Mouse (Mus musculus): ENCODE results near the gene Nav3. TPM values are rescaled to one million over a fixed set of nuclear protein-coding genes. Genes with fewer than 3 reads are reported as not detected.

Gene Nav3
- polyA plus RNA-seq, 1 experiment, result 46.6 TPM

GRCm38 (mm10) chr10:109793491-109793890 is 662.5 kb downstream of the Nav3 start:
- H3K4me3 ChIP-seq (ENCODE audit: insufficient read depth, low read length), result no peak overlapping the region
- TF ChIP-seq CTCF (IDR thresholded peaks at IDR 0.05; ENCODE audit: extremely low read depth, insufficient read depth, low read length) (no peak), POLR2A (IDR thresholded peaks at IDR 0.05; ENCODE audit: extremely low read depth, insufficient read depth, low read length) (no peak)
- no peak overlapping the region for H3K27ac ChIP-seq (ENCODE audit: insufficient read depth, low read length)
- H3K4me1 ChIP-seq (ENCODE audit: control insufficient read depth, insufficient read depth, low read length), result peaks cover 2% of the 10 kb centered on the region; the same call in 1 of the 2 replicates

- H3K4me1 ChIP-seq (ENCODE audit: control insufficient read depth, insufficient read depth, low read length), result no peaks in the 10 kb centered on the region; the same call in 1 of the 2 replicates
- H3K27ac ChIP-seq (ENCODE audit: insufficient read depth, low read length), result no peak overlapping the region
- TF ChIP-seq POLR2A (IDR thresholded peaks at IDR 0.05; ENCODE audit: extremely low read depth, insufficient read depth, low read length), result no peak
- TF ChIP-seq CTCF (IDR thresholded peaks at IDR 0.05; ENCODE audit: extremely low read depth, insufficient read depth, low read length), result no peak
- no peak overlapping the region for H3K4me3 ChIP-seq (ENCODE audit: insufficient read depth, low read length)
These were observed 667.3 kb downstream of the Nav3 start for GRCm38 (mm10) chr10:109788728-109789127.

GRCm38 (mm10) chr10:109779109-109779508 is 676.9 kb downstream of the Nav3 start:
- H3K27ac ChIP-seq (ENCODE audit: insufficient read depth, low read length), result no peak overlapping the region
- no peak overlapping the region for H3K4me3 ChIP-seq (ENCODE audit: insufficient read depth, low read length)
- no peaks in the 10 kb centered on the region for H3K4me1 ChIP-seq (ENCODE audit: control insufficient read depth, insufficient read depth, low read length)
- no peak for TF ChIP-seq POLR2A (IDR thresholded peaks at IDR 0.05; ENCODE audit: extremely low read depth, insufficient read depth, low read length)
- no peak for TF ChIP-seq CTCF (IDR thresholded peaks at IDR 0.05; ENCODE audit: extremely low read depth, insufficient read depth, low read length)

DNA sequence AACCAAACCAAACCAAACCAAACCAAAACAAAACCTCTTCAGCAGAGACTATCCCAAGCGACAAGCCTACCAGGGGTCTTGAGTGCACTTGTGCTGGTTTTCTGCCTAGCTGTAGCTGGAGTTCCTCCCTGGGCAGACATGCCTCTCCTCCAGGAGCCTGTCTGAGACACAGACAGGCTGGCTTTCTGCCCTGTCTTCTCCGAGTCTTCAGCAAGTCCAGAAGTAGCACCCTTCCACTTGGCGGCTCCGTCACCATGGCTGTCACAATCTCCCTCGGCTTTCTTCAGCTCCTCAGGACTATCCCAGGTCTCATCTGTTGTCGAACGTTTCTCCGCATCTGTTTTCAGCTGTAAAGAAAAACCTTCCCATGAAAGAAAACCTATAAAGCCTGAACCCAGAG is 686.9 kb downstream of the Nav3 start:
- no peak overlapping the region for H3K4me3 ChIP-seq (ENCODE audit: insufficient read depth, low read length)
- no peak for TF ChIP-seq POLR2A (IDR thresholded peaks at IDR 0.05; ENCODE audit: extremely low read depth, insufficient read depth, low read length)
- TF ChIP-seq CTCF (IDR thresholded peaks at IDR 0.05; ENCODE audit: extremely low read depth, insufficient read depth, low read length), result no peak
- no peaks in the 10 kb centered on the region; the same call in 1 of the 2 replicates for H3K4me1 ChIP-seq (ENCODE audit: control insufficient read depth, insufficient read depth, low read length)
- no peak overlapping the region for H3K27ac ChIP-seq (ENCODE audit: insufficient read depth, low read length)

GRCm38 (mm10) chr10:109765650-109766049 is 690.4 kb downstream of the Nav3 start:
- Histone ChIP-seq H3K4me1 (ENCODE audit: control insufficient read depth, insufficient read depth, low read length) (no peaks in the 10 kb centered on the region; the same call in 1 of the 2 replicates), H3K4me3 (ENCODE audit: insufficient read depth, low read length) (no peak overlapping the region), H3K27ac (ENCODE audit: insufficient read depth, low read length) (no peak overlapping the region)
- TF ChIP-seq CTCF (IDR thresholded peaks at IDR 0.05; ENCODE audit: extremely low read depth, insufficient read depth, low read length) (peak; percentile 50; the same call in 1 of the 2 replicates), POLR2A (IDR thresholded peaks at IDR 0.05; ENCODE audit: extremely low read depth, insufficient read depth, low read length) (no peak)

DNA sequence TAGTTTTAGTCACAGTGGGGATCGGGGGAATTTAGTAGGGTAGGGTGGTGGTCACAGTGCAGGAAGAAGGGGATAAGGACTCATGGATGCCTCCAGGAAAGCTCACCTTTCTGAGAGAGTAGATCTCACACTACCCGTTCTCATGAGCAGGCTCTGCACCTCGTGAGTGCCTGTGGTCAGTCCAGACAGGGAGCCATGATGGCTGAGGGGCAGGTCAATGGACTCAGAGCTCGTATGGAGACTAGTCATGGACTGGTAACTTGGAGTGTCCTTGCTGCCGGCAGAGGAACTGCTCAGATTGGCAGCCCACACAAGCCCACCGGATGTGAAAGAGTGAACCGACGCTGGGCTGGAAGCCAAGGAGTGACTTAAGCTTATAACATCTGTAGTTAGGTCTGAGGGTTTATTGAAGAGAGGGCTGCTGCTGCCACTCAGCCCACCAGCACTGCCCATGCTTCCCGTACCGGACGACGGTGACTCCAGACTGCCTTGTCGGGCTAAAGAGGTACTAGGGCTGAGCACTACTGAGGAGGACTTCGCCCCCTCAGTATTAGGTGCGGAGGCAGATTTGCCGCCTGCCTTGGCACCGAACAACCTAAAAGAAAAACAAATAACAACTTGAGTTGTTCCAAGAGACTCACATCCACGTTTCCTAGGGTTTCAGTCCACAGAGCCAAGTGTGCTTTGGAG is 691.4 kb downstream of the Nav3 start:
- Histone ChIP-seq H3K27ac (ENCODE audit: insufficient read depth, low read length) (no peak overlapping the region), H3K4me3 (ENCODE audit: insufficient read depth, low read length) (no peak overlapping the region), H3K4me1 (ENCODE audit: control insufficient read depth, insufficient read depth, low read length) (no peaks in the 10 kb centered on the region; the same call in 1 of the 2 replicates)
- TF ChIP-seq CTCF (IDR thresholded peaks at IDR 0.05; ENCODE audit: extremely low read depth, insufficient read depth, low read length), result no peak
- TF ChIP-seq POLR2A (IDR thresholded peaks at IDR 0.05; ENCODE audit: extremely low read depth, insufficient read depth, low read length), result no peak

GRCm38 (mm10) chr10:109758921-109759600 is 696.9 kb downstream of the Nav3 start:
- TF ChIP-seq CTCF (IDR thresholded peaks at IDR 0.05; ENCODE audit: extremely low read depth, insufficient read depth, low read length) (no peak), POLR2A (IDR thresholded peaks at IDR 0.05; ENCODE audit: extremely low read depth, insufficient read depth, low read length) (no peak)
- H3K4me1 ChIP-seq (ENCODE audit: control insufficient read depth, insufficient read depth, low read length), result peaks cover 2% of the 10 kb centered on the region; the same call in 1 of the 2 replicates
- no peak overlapping the region for H3K27ac ChIP-seq (ENCODE audit: insufficient read depth, low read length)
- H3K4me3 ChIP-seq (ENCODE audit: insufficient read depth, low read length), result no peak overlapping the region

- Histone ChIP-seq H3K4me1 (ENCODE audit: control insufficient read depth, insufficient read depth, low read length) (no peaks in the 10 kb centered on the region), H3K4me3 (ENCODE audit: insufficient read depth, low read length) (no peak overlapping the region), H3K27ac (ENCODE audit: insufficient read depth, low read length) (no peak overlapping the region)
- TF ChIP-seq POLR2A (IDR thresholded peaks at IDR 0.05; ENCODE audit: extremely low read depth, insufficient read depth, low read length) (no peak), CTCF (IDR thresholded peaks at IDR 0.05; ENCODE audit: extremely low read depth, insufficient read depth, low read length) (peak; percentile 39; the same call in 1 of the 2 replicates)
These were observed 709.1 kb downstream of the Nav3 start for GRCm38 (mm10) chr10:109746901-109747300.

DNA sequence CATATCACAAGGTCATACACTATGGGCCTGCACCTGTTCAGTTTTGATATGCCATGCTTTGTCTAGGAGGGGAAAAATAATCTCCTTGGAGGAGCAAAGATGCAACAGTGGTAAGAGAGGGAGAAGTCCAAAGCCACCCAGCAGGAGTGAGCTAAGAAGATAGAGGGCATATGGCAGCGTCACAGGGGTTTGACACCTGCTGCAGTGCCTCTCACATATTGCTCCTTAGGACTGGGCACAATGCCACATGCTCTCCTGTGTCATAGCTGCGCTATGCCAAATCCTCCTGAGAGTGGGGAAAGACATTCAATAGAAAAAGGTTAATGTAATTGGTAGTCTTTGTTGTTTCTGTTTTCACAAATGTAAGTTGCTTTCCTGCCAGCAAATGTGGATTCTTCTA is 714.3 kb downstream of the Nav3 start:
- Histone ChIP-seq H3K4me3 (ENCODE audit: insufficient read depth, low read length) (no peak overlapping the region), H3K4me1 (ENCODE audit: control insufficient read depth, insufficient read depth, low read length) (peaks cover 2% of the 10 kb centered on the region; the same call in 1 of the 2 replicates), H3K27ac (ENCODE audit: insufficient read depth, low read length) (no peak overlapping the region)
- no peak for TF ChIP-seq POLR2A (IDR thresholded peaks at IDR 0.05; ENCODE audit: extremely low read depth, insufficient read depth, low read length)
- no peak for TF ChIP-seq CTCF (IDR thresholded peaks at IDR 0.05; ENCODE audit: extremely low read depth, insufficient read depth, low read length)
